Mouse (Mus musculus) left cerebral cortex, adult 2 months (tissue): ENCODE results near the gene Dnttip1. TPM values are rescaled to one million over a fixed set of nuclear protein-coding genes. Genes with fewer than 3 reads are reported as not detected.

Experiments
- DNase-seq, 2 experiments: peaks; one replicate each; pipeline ENCODE4 v3.0.0; 2021 to 2022; ENCODE audit warnings: low spot score in 2 of 2, mixed read lengths in 1 of 2; ENCODE audit errors: extremely low spot score in 1 of 2
- H3K27ac ChIP-seq: fragments of 200-600 bp; 2 replicates; pipeline ENCODE4 v1.8.1; 2022
- H3K4me3 ChIP-seq: fragments of 200-600 bp; 2 replicates; pipeline ENCODE4 v1.8.1; 2022
- CTCF ChIP-seq: fragments of 200-600 bp; IDR thresholded peaks from 2 replicates; pipeline ENCODE4 v1.8.1; 2022; ENCODE audit warnings: antibody characterized with exemption, mild to moderate bottlenecking, moderate library complexity
- intact Hi-C: fragments of 180-260 bp; cut with DNase I; formaldehyde crosslinking; loops from one replicate; pipeline ENCODE4 v1.15.1; 2025
- total RNA-seq, 2 experiments: library from RNA; stranded (reverse); gene quantifications; 2 replicates each; pipeline ENCODE4 v1.2.3; 2021

Gene Dnttip1
- total RNA-seq, 2 experiments from 2014 or later = 37.6 to 37.9 TPM

DNA sequence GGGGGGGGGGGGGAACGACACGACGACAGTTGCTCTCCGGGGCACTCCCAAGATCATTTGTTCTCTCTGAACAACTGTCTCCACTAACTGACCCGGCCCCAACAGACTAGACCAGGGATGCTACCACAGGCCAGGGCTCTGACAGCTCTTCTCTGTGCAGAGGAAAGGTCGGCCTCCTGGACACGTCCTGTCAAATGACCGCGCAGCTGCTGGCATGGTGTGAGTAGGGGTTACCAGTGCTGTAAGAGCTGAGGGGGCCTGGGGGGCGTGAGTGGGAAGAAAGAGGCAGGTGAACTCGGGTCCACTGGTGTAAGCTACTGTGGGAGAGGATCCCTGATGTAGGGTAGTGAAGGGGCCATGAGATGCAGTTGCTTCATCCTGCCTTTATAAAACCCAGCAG lies 12.1 kb downstream of the Dnttip1 start:
- no peak for TF ChIP-seq CTCF
- no peak overlapping the region for H3K27ac ChIP-seq

DNA sequence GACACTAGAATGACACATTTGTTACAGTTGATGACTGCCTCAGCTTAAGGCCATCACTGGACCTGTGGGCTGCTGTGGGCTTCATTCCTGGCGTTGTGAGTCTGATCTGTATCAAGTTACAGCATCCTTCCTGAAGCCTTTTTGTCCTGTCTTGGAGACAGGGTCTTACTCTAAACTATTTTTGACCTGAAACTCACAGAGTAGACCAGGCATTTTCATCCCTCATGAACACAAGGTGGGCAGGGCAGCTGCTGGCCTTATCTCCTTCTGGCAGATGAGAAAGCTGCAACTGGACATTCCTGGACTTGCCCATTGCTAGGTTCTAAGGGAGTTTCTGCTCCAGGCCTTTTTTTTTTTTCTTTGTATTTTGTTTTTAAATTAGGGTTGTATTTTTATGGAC lies 12.9 kb downstream of the Dnttip1 start:
- intact Hi-C loops = no loop called here
- DNase-seq = no peak

More for the DNA sequence above, 12.1 kb downstream of the Dnttip1 start:
- DNase-seq = no peak
- no peak overlapping the region for H3K4me3 ChIP-seq
- intact Hi-C loops = no loop called here

DNA sequence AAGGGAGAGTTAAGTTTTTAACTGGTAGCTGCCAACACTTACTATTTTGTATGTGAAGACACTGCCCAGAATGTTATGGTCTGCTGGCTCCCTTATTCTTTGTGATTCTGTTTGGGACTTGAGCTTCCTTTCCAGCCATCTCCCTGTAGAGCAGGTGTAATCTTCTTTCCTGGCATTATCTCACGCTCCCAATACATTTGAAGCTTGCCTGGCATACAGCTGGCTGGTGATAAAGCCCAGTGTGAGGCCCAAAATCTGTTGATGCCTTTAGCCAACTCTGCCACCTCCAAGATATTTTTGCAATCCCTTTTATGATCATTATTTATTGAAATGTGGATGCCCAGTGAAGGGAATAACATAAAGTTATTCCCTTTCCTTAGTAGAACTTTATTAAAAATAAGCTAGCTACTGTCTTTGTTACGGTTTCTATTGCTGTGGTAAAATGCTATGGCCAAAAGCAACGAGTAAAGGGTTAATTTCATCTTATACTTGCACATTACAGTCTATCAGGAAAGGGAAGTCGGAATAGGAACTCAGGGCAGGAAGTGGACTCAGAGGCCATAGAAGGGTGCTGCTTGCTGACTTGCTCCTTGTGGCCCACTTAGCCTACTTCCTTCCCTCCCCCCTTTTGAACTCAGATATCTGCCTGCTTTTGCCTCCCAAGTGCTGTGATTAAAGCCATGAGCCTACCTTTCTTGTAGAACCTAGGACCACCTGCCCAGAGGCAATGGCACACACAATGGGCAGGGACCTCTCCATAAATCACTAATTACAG lies 14.5 kb downstream of the Dnttip1 start:
- no peak for TF ChIP-seq CTCF
- intact Hi-C loops = no loop called here
- Histone ChIP-seq H3K4me3 (no peak overlapping the region), H3K27ac (no peak overlapping the region)
- no peak for DNase-seq

More for the DNA sequence above, 12.9 kb downstream of the Dnttip1 start:
- H3K27ac ChIP-seq = no peak overlapping the region
- no peak overlapping the region for H3K4me3 ChIP-seq
- TF ChIP-seq CTCF = no peak

DNA sequence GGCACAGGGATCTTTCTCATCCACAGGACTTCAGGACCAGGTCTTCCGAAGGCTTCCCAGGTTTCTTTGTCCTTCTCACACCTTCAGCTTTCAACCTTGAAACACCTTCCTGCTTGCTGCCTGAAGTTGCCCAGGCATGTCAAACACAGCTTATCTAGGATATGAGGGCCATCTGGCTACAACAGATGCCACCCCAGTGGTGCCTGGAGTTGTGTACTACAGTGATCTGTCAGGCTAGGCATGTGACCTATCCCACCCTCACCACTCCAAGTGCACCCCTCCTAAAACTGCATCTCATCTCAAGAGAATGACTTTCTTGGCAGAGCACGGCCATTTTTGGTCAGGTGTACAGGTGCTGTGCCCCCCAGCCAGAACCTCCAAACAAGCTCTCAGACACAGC lies 15.7 kb downstream of the Dnttip1 start:
- TF ChIP-seq CTCF = no peak
- Histone ChIP-seq H3K4me3 (no peak overlapping the region), H3K27ac (no peak overlapping the region)
- intact Hi-C loops = no loop called here
- no peak for DNase-seq

DNA sequence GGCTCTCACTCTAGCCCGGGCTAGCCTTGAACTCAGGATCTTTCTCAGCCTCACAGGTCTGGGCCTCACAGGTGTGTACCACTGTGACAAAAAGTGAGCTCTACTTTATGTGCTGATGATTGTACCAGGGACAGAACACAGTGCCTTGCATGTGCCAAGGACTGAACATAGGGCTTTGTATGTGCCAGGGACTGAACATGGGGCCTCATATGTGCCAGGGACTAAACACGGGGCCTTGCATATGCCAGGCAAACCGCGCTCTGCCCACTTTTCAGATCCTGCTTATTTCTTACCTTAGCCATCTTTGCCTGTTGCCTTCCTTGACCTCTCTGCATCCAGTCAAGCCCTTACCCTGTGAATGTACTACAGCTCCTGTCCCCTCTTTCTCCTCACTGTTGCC lies 16.2 kb downstream of the Dnttip1 start:
- Histone ChIP-seq H3K4me3 (no peak overlapping the region), H3K27ac (no peak overlapping the region)
- intact Hi-C loops = no loop called here
- TF ChIP-seq CTCF = no peak
- no peak for DNase-seq

DNA sequence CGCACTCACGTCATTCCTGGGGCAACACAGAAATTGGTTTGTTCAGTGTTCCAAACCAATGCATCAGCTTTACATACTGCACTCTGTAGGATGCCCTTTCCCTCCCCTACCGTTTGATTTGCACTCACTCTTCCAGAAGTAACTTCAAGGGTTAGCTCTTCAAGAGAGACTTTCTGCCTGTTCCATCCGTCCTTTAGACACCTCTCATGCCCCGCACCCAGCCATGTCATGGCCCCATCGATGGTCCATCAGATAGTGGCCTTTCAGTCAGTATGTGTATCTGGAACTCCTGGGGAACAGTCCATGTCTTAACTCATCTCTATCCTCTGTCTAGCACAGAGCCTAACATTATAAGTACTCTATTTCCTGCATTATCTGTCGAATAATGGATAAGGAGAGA lies 16.8 kb downstream of the Dnttip1 start:
- DNase-seq = no peak
- H3K4me3 ChIP-seq = no peak overlapping the region
- H3K27ac ChIP-seq = no peak overlapping the region
- TF ChIP-seq CTCF = no peak
- intact Hi-C loops = no loop called here

DNA sequence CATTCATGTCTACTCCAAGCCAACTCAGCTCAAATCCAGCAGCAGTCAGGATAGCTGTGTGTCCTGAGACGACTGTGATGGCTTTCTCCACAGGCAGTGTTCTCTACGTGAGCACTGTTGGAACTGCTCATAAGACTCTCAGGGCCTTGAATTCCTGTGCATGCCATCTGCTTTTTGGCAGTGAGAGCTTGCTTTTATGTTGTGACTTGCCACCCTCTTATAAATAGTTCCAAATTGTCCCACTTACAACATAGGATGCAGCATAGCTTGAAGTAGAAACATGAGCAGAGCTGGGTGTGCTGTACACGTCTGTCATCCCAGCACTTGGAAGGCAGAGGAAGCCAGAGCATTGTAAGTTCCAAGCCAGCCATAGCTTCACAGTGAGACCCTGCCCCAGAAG lies 20.1 kb downstream of the Dnttip1 start:
- peak overlapping the region; percentile 55 for H3K27ac ChIP-seq
- intact Hi-C loops = no loop called here
- DNase-seq = no peak
- TF ChIP-seq CTCF = no peak
- no peak overlapping the region for H3K4me3 ChIP-seq

DNA sequence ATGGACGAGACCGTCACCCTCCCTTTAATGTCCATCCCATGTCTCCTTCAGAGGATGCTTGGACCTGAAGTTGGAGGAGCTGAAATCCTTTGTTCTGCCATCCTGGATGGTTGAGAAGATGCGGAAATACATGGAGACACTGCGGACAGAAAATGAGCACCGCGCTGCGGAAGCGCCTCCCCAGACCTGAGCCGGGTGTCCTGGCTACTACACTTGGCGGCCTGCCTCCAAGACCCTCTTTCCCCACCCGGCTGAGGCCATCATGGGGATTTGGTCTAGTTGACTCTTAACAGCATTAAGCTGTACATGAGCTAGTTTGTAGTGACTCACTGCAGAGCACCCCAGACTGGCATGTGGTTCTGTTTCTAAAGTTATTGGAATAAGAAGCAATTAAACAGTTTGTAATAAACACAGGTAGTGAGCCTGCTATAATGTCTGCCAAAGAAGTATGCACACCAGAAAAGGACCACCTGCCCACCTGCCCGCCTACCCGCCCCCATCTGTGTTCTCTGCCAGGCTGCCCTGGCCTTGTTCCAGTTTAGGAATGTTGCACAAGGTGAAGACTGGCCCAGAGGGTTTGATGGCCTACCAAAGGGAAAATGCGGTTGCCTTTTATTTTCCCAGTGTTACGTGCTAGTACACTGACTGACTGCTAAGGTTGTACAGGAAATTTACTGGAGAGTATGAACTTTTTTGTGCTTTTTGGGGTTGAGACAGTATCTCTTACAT lies 22.2 kb downstream of the Dnttip1 start:
- no peak for TF ChIP-seq CTCF
- intact Hi-C loops = no loop called here
- DNase-seq = no peak
- Histone ChIP-seq H3K27ac (no peak overlapping the region), H3K4me3 (no peak overlapping the region)

DNA sequence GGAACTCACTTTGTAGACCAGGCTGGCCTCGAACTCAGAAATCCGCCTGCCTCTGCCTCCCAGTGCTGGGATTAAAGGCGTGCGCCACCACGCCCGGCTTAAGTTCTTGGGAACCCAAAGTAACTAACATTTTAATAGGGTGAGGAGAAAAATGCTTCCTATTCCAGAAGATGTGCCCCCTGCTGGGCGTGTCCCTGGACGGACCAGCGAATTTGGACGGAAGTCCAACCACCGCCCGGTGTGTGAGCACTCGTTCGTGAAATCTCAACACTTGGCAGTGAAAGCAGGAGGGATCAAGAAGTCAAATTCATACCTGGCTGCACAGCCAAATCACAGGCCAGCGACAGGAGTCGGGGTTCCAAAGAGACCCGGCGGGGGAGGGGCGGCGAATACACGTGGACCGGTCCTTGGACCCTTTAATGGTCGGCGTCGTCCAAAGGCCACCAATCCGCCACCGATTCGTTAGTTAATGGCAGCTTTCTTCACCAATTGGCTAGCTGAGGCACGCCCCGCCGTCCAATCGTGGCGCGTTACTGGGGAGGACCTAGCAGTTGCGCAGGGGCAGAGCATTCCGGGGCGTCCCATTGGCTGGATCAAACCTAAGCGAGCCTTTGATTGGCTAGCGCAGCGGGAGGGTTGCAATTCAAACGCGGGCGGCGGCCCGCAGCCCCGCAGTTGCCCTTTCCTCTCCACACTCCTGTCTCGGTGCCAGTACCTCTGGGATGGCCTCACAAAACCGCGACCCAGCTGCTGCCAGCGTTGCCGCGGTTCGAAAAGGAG lies 23.7 kb downstream of the Dnttip1 start, which contains the start of gene Ube2c:
Ube2c (plus strand) TSS at position 641 of the 780 bp plus-strand sequence.
- H3K27ac ChIP-seq = no peak within 1 kb of the TSS
- DNase-seq = peak; percentile 97 to 98
- intact Hi-C loops = no loop called here
- peak; percentile 26 for TF ChIP-seq CTCF
- peak within 1 kb of the TSS; percentile 66 for H3K4me3 ChIP-seq

DNA sequence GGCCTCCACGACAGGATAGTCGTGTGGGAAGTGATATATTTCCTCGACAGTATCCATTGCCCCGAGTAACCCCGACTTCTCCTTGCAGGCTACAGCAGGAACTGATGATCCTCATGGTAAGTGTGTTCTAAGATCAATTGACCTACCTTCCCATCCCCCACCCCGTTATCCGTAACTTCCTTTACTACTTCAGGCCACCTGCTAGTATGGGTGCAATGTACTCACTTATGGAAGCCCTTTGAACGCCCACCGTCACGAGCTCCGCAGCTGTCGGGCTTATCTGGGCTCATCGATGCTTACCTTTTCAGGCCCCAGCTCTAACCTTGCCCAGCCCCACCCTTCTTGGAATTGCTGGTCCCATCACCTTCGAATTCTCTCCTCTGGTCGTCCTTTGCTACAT lies 24.5 kb downstream of the Dnttip1 start:
- TF ChIP-seq CTCF = no peak
- Histone ChIP-seq H3K27ac (no peak overlapping the region), H3K4me3 (no peak overlapping the region; the same call in 1 of the 2 replicates)
- DNase-seq = no peak
- intact Hi-C loops = no loop called here

DNA sequence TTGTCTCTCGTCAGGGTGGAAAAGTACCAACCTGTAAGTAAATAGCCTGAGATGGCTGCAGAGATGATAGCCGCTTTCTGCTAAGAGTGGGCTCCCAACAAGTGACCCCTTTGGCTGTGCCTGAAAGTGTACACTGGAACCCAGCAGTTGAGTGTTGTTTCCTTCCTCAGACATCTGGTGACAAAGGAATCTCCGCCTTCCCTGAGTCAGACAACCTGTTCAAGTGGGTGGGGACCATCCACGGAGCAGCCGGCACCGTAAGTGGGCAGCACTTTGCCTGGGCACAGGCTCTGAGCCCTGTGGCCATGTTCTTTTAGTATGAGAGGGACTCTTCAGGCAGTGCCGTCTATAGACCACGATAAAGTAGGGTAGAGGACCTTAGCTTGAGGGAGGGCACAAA lies 25.3 kb downstream of the Dnttip1 start:
- no peak for DNase-seq
- no peak for TF ChIP-seq CTCF
- H3K27ac ChIP-seq = no peak overlapping the region
- H3K4me3 ChIP-seq = no peak overlapping the region
- intact Hi-C loops = no loop called here
